Mouse (Mus musculus) adrenal gland, postnatal 14 days (tissue): ENCODE results near the gene Abl2. TPM values are rescaled to one million over a fixed set of nuclear protein-coding genes. Genes with fewer than 3 reads are reported as not detected.
A peak's percentile ranks its signal among the peaks of the same experiment; 100 is the strongest.
"Not testable (repeated sequence)": the region's sequence is repeated elsewhere in the genome, so short reads cannot be mapped to it uniquely, and the experiment has no call there.

Experiments used
- DNase-seq: peaks from one replicate; pipeline ENCODE4 v3.0.0; 2021; ENCODE audit warnings: mixed read lengths
- long read RNA-seq, 2 experiments: library from polyadenylated mRNA; stranded (forward); transcript quantifications; one replicate each; pipeline ENCODE4 v2.0.0; 2021
- total RNA-seq: library from RNA; stranded (reverse); gene quantifications from 2 replicates; pipeline ENCODE4 v1.2.3, GENCODE M21; 2021

Abl2 gene
- 19.9 and 20.9 TPM in 2 replicates for total RNA-seq
- long read RNA-seq, experiment 1, partial matches to known transcripts, result 0 of 4 reads
- long read RNA-seq, experiment 1, other reads (novel, unspliced or antisense), result 4 of 4 reads
- long read RNA-seq, experiment 2, partial matches to known transcripts, result 0 of 1 reads
- long read RNA-seq, experiment 2, other reads (novel, unspliced or antisense), result 1 of 1 reads

DNA sequence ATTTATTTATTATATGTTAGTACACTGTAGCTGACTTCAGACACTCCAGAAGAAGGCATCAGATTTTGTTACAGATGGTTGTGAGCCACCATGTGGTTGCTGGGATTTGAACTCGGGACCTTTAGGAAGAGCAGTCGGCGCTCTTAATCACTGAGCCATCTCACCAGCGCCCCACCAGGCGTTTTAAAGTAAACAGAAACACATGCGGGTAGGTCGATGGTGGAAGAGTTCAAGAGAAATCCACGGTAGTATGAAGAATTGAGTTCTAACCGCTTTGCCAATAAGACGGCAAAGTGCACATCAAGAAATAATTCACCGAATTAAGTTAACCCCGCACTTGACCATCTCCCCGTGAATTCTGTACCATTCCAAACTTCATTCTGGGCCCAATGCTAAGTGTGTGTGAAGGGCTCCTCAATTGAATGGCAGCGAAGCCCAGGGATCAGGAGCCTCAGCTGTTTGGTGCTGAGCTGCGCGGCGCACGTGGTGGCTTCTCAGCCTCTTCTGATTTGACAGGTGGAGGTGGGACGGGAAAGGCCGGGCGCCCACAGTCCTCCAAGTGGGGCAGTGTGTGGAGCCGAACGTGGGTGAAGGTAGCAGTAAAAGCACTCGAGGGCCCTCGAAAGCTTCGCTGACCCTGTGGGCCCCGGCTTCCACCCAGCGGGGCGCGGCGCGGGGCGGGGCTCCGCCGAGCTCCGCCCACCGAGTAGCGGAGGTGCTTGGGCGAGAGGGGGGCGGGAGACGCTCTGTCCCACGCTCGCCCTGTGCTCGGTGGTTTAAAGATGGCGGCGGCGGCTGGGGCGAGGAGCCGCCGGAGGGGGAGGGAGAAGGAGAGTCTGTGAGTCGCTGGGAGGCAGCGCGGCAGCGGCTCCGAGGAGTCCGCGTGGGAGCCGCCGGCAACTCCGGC is at the start of gene Abl2:
TSS of gene Abl2 (plus strand) at position 763 of the 907 bp plus-strand sequence.
- DNase-seq, result peak; percentile 95

DNA sequence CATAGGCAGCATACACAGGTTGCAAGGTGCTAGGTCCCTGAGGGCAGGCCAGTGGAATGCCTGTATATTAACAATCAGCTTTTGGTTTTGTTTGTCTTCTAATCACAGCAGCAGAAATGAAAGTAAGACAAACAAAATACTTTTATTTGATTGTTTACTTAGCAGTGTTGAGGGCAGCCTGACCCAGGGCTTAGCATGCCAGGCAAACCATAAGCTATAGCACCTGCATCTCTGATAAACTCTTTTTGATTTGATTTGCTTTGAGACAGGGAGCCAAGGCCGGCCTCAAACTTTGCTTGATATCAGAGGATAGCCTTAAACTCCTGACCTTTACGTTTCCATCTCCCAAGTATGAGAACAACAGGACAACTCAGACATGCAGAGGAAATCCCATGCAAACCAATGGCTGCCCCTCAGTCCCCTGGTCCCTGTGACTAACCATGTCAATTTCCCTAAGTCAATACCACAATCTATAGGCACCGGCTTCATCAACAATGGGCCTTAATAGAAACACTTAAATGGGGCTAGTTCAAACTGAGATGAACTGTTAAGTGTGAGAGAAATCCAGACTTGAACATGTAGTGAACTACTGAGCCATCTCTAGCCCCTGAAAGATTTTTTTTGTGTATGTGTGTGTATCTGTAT is 38.3 kb upstream of the Abl2 start:
- DNase-seq, result no peak

DNA sequence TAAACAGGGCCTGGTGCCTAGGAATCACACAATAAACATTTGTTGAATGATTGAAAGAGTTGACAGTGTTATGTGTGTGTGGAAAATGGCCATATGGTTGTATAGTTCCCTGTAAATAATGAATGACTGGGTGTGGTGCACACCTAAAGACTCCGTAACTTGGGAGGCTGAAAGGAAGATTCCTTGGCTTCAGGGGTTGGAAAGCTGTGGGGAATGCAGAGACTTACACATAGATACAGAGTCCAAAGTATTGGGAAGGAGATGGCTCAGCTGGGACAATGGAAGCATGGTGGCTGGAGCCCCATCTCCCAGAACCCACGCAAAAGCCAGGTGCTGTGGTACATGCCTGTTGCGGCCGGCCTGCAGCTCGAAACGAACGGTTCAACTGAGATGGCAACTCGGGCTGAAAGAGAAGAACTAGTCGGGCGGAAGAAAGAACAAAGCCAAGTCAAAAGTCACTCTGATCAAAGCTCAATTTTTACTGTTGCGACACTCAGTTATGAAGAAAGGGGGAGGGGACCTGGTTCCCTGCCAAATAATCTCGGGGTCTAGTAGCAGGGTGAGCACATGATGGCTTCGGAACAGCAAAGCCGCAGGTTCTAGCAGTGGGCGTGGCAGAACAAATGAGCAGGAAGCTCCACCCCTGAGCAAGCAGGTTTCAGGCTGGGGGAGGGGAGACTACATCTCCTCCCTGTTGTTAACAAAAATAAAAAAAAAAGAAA is 36.6 kb upstream of the Abl2 start:
- peak; percentile 66 for DNase-seq

DNA sequence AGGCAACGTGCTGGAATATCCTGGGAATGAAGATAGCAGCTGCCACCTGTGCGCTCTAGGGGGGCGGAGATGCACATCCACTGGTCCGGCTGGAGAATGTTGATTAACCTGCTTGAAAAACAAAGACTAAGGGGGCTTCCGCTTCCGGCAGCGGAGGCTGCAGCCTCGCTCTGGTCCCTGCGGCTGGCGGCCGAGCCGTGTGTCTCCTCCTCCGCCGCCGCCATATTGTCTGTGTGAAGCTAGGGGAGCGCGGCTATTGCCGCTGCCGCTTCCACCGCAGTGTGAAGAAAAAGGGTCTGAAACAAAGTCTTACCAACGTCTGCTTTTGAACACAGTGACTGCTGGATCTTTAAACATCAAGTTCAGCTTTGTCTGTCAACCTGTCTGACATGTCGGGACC is 34.7 kb upstream of the Abl2 start, which contains the start of gene Gm10031:
TSS of gene Gm10031 (plus strand) at position 171 of the 400 bp plus-strand sequence.
- not testable (repeated sequence) for DNase-seq

DNA sequence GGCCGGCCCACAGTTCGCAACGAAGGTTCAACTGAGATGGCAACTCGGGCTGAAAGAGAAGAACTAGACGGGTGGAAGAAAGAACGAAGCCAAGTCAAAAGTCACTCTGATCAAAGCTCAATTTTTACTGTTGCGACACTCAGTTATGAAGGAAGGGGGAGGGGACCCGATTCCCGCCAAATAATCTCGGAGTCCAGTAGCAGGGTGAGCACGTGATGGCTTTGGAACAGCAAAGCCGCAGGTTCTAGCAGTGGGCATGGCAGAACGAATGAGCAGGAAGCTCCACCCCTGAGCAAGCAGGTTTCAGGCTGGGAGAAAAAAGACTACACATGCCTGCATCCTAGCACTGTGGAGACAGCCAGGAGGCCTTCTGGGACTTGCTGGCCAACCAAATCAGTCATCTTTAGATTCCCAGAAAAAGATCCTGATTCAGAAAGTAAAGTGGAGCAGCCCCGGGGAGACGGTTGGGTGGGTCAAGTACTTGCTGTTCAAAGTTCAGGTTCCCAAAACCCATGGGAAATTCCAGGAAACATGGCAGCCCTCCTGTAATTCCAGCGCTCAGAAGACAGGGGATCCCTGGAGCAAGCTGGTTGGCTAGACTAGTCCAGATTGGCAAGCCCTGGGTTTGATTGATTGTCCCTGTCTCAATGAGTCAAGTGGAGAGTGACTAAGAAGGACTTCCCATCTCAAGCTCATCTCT is 26.0 kb upstream of the Abl2 start:
- not testable (repeated sequence) for DNase-seq

DNA sequence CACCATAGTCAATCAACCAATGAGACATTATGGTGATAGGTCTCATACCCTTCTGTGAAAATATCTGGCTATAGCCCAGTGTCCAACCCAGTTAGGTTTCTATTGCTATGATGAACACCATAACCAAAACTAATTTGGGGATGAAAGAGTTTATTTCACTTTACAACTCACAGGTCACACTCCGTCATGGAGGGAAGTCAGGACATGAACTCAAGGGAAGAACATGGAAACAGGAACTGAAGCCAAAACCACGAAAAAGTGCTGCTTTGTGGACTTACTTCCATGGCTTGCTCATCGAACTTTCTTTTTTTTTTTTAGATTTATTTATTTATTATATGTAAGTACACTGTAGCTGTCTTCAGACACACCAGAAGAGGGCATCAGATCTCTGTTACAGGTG is 25.1 kb upstream of the Abl2 start:
- no peak for DNase-seq

DNA sequence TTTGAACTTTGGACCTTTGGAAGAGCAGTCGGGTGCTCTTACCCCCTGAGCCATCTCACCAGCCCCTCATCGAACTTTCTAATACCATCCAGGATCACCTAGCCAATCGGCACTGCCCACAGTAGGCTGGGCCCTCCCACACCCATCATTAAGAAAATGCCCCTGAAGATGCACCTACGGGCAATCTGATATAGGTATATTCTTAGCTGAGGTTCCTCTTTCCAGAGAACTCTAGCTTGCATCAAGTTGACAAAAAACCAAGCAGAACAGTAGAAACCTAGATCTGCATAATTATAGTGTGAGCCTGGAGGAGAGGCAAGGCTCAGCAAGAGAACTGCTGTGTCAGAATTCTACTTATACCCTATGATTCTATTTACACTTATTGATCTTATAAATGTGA is 24.7 kb upstream of the Abl2 start:
- no peak for DNase-seq

DNA sequence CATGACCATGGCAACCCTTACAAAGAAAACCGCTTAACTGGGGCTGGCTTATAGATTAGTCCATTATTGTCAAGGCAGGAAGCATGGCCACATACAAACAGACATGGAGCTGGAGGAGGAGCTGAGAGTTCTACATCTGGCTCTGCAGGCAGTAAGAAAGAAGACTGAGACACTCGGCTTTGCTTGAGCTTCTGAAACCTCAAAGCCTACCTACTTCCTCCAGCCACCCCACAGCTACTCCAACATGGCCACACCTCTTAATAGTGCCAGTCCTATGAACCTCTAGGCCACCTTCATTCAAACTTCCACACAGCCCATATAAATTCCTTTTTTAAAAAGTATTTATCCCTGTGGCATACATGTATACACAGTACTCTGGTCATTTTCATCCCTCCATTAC is 21.6 kb upstream of the Abl2 start:
- DNase-seq, result no peak

DNA sequence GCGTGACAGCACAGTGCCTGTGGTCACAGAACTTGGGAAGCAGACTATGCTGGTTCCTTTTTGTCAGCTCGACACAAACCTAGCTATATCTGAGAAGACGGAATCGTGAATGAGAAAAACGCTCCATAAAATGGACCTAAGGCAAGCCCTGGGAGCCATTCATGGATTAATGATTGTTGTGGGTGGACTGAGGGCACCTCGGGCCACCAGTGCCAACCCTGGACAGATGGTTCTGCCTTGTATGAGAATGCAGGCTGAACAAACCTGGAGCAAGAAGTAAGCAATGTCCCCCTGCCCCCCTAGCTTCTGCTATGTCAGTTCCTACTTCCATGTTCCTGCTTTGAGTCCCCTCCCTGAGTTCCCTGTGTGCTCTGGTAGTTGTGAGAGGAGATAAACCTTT is 20.9 kb upstream of the Abl2 start:
- no peak for DNase-seq

DNA sequence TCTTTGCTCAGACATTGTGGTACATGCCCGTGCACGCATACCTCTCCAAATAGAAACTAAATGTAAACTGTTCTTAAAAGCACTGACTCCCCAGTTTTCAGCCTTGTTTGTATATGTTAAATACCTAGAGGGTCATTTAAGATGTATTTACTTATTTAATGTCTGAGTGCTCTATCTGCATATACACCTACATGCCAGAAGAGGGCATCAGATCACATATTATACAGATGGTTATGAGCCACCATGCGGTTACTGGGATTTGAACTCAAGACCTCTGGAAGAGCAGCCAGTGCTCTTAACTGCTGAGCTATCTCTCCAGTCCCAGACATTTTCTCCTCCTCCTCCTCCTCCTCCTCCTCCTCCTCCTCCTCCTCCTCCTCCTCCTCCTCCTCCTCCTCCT is 20.2 kb upstream of the Abl2 start:
- no peak for DNase-seq

DNA sequence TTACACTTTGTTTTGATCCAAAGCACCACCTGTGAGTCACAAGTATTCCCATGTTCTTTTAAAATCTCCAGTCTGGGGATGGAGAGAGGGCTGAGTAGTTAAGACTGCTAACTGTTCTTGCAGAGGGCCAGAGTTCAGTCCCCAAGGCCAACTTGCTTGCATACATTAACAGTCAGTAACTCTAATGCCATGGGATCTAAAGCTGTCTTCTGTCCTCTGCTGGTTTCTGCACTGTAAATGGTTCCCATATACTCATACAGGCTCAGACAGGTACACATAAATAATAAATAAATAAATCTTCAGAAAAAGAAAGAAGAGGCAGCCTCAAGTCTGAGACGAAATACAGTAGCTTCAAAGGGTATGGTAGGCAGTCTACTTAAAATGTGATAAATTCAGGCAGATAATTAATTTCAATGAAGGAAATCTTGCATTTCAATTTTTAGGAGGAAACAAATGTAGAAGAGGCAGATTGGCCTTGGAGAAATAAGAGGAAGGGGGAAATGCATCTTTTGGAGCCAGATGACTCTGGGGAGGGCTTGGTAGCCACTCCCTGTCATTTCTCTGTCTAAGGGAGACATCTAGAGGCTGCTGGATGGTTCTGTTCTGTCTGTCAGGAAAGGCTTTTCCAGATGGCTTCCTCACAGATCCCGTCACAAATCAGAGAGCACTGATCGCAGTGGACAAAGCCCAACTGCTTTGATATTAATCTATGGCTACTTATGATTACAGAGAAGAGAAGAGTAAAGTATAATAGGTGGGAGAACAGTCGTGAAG is 18.6 kb upstream of the Abl2 start:
- peak; percentile 39 for DNase-seq

DNA sequence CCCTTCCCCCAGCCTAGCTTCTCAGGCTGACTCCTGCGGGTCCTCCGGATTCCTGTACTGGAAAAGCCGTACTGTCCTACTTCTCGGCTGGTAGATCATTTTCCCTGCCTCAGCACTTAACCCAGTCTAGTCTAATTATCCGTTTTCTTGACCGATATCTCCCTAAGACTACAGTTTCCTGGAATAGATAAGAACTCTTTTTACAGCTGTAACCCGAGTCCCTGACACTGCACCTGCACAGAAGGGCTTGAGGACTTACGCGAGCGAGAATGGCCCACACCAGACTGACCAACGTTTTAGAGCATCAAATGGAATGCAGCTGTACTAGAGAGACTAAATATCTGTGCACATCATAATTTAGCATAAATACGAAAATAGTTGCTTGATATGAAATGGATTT is 14.6 kb upstream of the Abl2 start:
- DNase-seq, result no peak

DNA sequence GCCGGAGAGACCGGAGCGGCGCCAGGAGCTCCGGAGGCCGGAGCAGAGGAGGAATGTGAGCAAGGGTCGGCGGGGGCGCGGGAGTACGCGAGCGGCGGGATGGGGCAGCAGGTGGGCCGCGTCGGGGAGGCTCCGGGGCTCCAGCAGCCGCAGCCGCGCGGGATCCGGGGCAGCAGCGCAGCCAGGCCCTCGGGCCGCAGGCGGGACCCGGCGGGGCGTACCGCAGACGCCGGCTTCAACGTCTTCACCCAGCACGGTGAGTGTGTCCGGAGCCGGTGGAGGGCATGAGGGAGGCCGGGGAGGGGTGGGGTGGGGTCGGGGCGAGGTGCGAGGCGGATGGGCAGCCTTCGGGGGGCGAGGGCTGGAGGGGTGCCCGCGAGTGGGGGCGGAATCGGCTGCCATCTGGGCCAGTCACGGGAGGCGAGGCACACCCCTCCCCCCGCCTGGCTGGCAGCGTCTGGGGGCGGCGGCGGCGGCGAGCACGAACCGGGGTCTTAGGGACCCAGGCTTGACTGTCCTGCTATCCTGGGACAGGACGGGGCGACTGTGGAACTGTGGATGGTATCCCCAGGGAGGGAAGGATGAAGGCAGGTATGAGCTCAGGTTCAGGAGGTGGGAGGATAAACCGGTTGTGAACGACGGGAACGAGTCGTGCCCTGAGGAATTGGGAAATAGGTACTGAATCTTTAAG is 509 bp downstream of the Abl2 start:
- peak; percentile 72 for DNase-seq

DNA sequence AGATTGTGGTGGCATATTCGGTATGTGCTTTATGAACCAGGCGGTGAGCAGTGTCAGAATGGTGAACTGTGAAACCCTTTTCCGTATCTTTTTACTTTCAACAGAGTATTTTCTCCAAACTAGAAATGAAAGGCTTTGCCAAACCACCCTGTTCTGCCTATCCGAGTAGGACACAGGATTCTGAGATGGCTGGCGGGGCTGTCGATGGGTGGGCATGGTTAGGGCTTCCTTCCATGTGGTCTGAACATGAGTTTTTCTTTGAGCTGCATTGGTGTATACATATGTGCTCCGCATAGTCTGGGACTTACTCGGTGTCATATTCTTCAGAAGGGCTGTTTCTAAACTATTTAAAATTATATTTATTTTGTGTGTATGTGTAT is 1.0 kb downstream of the Abl2 start:
- no peak for DNase-seq

DNA sequence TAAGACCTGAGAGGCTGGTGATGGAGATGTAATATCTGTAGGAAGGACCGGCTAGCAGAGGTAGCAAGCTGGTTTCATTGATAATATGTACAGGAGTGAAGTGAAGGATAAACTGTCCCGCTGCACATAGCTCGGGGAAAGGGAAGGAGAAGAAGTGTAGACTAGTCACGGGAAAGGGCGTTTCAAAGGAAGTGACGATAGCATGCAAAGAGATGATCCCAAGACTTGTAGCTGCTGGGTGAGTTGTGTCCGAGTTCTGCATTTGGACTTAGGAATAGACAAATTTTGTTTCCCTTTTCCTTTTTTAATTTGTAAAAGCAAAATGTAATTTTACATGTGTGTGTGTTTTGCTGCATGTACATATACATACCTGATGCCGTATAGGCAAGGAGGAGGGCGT is 1.9 kb downstream of the Abl2 start:
- DNase-seq, result no peak

DNA sequence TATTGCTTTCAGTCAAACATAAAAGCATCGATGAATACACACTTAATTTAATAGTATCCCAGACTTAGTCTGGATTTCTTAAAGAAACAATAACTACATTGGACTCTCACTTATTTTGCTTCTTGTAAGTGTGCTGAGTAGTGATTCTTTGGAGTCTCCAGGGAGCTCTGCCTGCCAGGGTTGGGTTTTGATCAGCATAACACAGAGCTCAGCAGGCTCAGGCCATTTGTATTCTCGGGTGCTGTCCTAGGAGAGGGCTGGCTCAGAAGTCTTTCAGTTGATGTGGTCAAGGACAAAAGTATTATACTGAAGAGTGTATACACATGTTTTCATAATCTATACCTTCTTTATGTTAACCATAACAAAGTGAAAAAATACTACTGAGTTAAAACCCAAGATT is 6.7 kb downstream of the Abl2 start:
- no peak for DNase-seq

DNA sequence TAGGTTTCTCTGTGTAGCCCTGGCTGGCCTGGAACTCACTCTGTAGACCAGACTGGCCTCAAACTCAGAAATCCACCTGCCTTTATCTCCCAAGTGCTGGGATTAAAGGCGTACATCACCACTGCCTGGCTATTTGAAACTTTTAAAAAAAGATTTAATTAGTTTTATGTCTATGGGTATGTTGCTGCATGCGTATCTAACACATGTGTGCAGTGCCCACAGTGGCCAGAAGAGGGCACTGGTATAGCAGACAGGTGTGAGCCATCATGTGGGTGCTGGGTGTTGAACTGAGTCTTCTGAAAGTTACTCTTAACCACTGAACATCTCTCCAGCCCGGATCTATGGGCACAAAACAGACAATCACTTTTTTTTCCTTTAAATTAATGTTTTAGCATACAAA is 7.5 kb downstream of the Abl2 start:
- peak; percentile 34 for DNase-seq

DNA sequence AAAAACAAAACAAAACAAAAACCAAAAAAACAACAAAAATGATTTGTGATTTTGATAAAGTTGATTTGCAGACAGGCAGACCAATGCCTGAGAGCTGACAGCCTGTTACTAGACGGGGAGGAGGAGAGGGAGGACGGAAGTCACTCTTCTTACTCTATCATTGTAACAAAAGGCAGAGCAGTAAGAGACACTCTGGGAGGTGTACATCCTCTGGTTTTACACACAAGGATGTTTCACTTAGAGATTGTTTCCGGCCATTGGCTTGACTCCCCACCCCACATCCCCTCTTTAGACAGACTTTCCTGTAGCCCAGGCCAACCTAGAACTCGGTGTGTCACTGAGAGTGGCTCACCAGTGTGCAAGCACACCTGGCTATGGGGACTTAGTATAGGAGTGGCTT is 11.0 kb downstream of the Abl2 start:
- no peak for DNase-seq

DNA sequence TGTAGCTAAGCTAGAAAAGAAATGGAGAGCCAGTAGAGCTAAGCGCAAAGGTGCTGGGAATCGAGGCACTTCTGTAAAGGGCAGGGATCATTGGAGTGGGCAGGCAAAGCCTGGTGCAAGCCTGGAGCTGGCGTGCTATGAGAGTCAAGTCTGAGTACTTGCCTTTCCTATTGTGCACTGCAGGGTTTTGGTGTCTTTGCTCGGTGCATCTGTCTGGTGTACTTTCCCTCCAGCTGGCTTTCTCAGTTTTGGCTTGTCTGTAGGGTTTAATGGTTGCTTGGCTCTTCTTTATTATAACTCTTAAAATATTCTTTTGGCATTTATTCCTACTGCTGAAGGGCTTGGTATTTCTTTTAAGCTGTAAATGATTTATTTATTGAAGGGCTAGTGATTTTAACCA is 14.4 kb downstream of the Abl2 start:
- no peak for DNase-seq

DNA sequence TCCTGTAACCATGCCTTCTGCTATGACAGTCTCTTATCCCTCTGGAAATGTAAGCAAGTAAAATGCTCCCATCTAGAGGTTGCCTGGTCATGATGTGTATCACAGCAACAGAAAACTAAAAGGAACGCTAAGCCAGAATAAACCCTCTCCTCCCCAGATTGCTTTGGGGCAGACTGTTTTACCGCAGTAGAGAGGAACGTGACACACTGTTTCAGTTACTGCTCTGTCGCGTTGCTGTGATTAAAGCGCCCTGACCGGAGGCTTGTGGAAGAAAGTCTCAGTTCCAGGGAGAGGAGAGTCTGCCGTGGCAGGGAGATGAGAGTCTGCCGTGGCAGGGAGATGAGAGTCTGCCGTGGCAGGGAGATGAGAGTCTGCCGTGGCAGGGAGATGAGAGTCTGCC is 22.6 kb downstream of the Abl2 start:
- no peak for DNase-seq

DNA sequence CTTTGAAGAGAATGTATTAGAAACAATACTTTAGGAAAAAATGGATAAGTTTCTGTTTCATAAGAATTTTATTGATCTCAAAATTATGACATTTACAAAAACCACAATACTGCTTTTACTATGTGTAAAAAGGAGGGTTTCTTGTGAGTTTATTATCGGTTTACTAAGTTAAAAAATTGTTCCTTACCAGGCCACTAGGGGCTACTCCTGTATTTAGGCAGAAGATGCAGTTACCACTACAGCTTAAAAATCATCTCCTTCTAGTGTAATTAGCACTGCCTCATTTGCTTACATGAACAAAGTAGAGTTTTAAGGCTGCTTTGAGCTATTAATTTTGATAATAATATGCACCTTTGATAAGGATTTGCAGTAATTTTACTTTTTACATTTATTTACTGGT is 25.6 kb downstream of the Abl2 start:
- DNase-seq, result no peak
